Mouse (Mus musculus) T-helper 2 cell (primary cell): ENCODE data around the gene Mtmr12.

Experiments used
- in situ Hi-C: fragments of 300-600 bp; cut with MboI, MseI; formaldehyde crosslinking; loops from one replicate; pipeline ENCODE4 v1.15.1; 2025; ENCODE audit warnings: high pct_unique_total_duplicates

The Mtmr12 gene

GRCm38 (mm10) chr15:12318451-12318850, 113.6 kb downstream of the Mtmr12 start:
- in situ Hi-C loops, result loop anchor here (10.0 kb wide), 2 partner anchors 94 to 914 kb away; no protein-coding TSS in a partner anchor

DNA sequence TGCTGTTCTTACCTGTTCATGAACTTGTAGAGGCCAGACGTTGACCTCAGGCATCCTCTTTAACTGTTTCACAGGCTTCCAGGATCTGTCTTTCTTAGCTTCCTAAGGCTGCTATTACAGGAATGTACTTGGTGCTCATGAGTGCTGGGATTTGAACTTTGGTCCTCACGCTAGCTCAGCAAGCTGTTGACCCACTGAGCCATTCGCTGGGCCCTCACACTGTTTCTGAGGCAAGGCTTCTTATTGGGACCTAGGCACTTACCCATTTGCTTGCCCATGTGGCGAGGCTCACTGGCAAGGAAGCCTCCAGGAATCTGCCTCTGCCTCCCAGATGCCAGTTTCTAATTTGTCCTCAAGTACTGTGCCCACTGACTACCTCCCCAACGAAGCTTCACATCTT, 115.1 kb downstream of the Mtmr12 start:
- in situ Hi-C loops, result loop anchor here (10.0 kb wide), 2 partner anchors 95 to 915 kb away; no protein-coding TSS in a partner anchor

DNA sequence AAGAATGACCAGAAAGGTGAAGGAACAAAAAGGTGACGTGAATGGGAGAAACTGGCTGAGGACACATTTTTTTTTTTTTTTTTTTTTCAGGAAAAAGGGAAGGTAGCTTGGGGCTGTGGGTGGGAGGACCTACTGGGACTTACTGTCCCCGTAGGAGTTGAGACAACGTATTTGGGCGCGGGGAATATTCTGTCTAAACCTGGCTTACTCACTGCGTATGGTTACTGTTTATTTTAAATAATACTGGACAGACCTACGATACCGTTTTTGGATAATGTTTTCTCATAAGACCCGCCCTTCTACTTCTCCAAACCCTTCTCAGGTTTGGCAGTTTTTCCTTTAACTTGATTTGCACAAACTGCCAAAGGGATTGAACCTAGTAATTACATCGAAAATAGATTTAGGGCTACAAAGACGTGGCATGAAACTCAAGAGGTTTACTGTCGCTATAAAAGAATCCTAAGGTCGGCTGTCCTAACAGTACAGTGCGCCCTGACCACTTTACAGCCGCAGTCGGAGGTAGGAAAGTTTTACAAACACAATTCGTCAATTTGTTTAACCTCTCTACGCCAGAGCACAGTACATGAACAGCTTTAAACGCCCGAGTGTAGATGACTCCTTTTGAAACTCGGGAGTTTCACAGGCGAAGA, 115.7 kb downstream of the Mtmr12 start:
- in situ Hi-C loops, result no loop called here

DNA sequence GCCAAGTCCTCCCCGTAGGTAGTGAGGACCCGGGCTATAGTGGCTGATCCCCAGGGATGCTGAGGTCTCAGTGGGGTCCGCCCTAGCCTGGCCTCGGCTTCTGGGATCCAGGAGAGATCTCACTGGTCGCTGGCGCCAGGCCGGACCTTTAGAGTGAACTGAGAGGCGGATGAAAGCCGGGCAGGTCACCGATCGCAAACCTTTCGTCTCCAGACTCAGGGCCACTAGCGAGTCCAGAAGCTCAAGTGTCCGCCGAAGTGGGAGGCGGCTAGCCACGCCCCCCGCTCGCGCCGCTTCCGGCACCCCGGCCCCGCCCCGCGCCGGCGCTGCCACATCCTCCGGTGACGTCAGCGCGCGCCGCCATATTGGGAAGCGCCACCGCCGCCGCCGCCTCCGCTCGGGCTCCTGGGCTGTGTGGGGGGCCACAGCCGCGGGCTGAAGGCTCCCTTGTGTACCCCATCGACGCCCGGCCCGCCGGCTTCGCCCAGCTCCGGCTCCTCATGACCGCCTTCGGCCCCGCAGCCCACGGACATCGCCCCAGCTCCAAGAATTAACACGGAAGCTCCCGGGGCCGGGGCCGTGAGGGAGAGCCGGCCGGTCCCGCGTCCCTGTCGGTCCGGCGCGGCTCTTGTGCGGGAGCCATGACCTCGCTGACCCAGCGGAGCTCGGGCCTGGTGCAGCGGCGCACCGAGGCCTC, 116.4 kb downstream of the Mtmr12 start, which contains the start of gene Golph3:
Gene Golph3 (plus strand): TSS at position 360 of the 697 bp plus-strand sequence.
- in situ Hi-C loops, result no loop called here

DNA sequence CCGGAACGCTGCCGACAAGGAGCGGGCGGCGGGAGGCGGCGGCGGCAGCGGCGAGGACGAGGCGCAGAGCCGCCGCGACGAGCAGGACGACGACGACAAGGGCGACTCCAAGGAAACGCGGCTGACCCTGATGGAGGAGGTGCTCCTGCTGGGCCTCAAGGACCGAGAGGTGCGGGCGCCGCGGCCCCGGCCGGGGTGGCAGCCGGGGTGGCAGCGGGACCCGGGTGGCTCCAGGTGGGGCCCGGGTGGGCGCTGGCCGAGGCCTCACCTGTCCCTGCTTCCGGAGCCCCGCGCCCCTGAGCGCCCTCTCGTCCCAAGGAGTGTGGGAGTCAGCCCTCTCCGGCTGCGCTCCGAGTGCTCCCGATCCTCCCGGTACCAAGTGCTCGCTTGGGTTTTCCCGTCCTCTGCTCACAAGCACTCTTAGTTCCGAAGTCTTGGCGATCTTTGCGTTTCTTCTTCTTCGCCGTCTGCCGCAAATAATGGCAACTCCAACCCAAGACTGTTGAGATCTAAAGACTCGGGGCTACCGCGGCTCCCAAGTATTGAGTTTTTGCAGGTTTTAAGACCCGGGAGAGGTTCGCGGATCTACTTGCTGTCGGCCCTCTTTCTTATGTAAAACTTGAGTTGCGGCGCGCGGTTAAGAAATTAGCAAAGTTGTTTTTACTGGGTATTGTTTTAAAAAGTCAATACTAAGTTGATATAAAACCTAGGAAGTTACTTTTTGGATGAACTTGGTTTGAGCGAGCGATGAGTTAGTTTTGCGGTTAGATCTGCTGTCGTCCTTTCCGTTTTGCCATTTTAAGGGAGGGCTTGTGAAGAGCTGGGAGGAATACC, 117.2 kb downstream of the Mtmr12 start, which contains the start of gene 1810049J17Rik:
Gene 1810049J17Rik (minus strand): TSS at position 112 of the 834 bp plus-strand sequence.
- in situ Hi-C loops, result no loop called here

- in situ Hi-C loops, result no loop called here
Measured at GRCm38 (mm10) chr15:12322676-12323402, 118.0 kb downstream of the Mtmr12 start.
